Mouse (Mus musculus) lung, postnatal 10 days (tissue): ENCODE measurements around the gene Spata31d1c.

Experiments used
- DNase-seq: peaks from one replicate; pipeline ENCODE4 v3.0.0; 2021

Spata31d1c gene

GRCm38 (mm10) chr13:65032758-65033157 is at the start of gene Spata31d1c:
Gene Spata31d1c (plus strand): TSS chr13:65033058.
- DNase-seq: no peak

GRCm38 (mm10) chr13:64988828-64989227 is 44.0 kb upstream of the Spata31d1c start:
- DNase-seq: no peak

- no peak for DNase-seq
Observed at GRCm38 (mm10) chr13:65005414-65005813, 27.4 kb upstream of the Spata31d1c start.

- DNase-seq: no peak
Observed at GRCm38 (mm10) chr13:65006760-65007159, 26.1 kb upstream of the Spata31d1c start.

- DNase-seq: no peak
Observed at GRCm38 (mm10) chr13:65007971-65008370, 24.9 kb upstream of the Spata31d1c start.

- DNase-seq: no peak
Observed at GRCm38 (mm10) chr13:65011052-65011738, 21.7 kb upstream of the Spata31d1c start.

GRCm38 (mm10) chr13:65035057-65035456 is 2.2 kb downstream of the Spata31d1c start:
- DNase-seq: no peak

GRCm38 (mm10) chr13:65052660-65053059 is 19.8 kb downstream of the Spata31d1c start, which contains the start of gene Prss47:
Gene Prss47 (minus strand): TSS chr13:65052760.
- DNase-seq: no peak

GRCm38 (mm10) chr13:65069969-65070368 is 37.1 kb downstream of the Spata31d1c start:
- DNase-seq: no peak
